Mouse (Mus musculus) erythroblast, adult 5-6 weeks (primary cell): ENCODE data around the gene Olfr235. TPM values are rescaled to one million over a fixed set of nuclear protein-coding genes. Genes with fewer than 3 reads are reported as not detected.
"Not testable (repeated sequence)": the region's sequence is repeated elsewhere in the genome, so short reads cannot be mapped to it uniquely, and the experiment has no call there.

Experiments used
- ATAC-seq: replicated peaks from 2 replicates; pipeline ENCODE4 v1.8.0; 2016; ENCODE audit warnings: moderate number of reproducible peaks, mild to moderate bottlenecking, moderate TSS enrichment, inconsistent platforms; ENCODE audit not compliant: poor library complexity, low FRiP score, severe bottlenecking
- total RNA-seq, 2 experiments: library from RNA; stranded (forward) in 1 of 2; stranded (reverse) in 1 of 2; fragments of 150-400 nt in 1 of 2; fragments of 200-764, 138-1000 nt in 1 of 2; gene quantifications; 2 replicates each; pipeline versions ENCODE4 v1.2.3 to v1.2.4; 2015 to 2017; ENCODE audit warnings: low replicate concordance in 2 of 2

Olfr235 gene
- total RNA-seq (2015; ENCODE audit: low replicate concordance) (not detected in 2 replicates), total RNA-seq (2017; ENCODE audit: low replicate concordance) (not detected in 2 replicates)

DNA sequence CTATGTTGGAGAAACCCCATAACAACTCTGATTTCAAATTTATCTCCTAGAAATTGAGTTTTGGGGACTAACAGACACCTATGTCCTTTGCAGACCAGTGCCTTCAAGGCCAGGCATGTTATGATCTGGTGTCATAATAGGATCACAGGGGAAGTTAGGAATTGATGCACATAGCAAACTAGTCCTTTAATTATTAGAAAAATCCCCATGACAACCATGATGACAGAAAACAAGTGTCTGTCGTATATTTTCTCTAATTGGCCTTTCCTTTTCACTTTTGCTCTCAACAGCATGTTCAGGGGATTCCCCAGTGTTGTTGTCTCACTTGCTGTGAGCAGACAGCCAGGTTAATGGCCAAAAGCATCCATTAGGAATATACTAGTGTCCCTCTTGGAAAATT is at the start of gene Olfr235:
Gene Olfr235 (plus strand): TSS at position 301 of the 400 bp plus-strand sequence.
- no peak for ATAC-seq

DNA sequence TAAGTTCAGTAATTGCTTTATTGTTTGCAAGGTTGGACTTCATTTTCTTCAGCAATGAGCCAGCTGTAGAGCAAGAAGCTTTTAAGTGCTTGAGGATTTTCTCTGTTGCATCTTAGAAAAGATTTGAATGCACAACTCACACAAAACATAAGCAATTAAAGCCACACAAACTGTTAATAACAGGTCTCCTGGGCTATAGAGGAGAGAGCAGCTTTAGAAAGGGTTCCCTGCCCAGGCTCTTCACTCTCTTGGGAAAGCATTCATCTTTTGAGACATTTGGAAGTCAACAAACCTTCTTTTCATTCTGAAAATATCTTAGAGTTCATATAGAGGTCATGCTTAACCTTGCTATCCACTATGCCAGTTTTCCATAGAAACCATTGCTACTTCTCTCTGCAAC is 28.3 kb upstream of the Olfr235 start, which contains the start of gene Olfr1432:
Gene Olfr1432 (minus strand): TSS at position 101 of the 400 bp plus-strand sequence.
- not testable (repeated sequence) for ATAC-seq

DNA sequence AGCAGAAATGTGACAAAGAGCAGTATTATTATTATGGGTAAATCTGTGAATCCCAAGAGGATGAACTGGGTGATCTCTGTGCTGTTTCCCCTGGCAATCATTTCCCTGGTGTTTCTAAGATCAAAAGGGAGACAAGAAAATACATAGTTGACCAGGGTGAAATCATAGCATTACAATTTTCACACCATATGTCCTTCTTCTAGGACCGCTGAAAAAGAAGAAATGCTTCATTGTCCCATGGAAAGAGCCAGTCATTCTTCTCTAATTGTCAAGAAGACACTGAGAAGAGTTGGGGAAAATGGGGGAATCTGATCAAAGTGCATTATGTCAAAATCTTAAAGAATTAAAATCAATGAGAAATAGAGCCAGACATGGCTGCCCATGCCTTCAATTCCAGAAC is 19.3 kb upstream of the Olfr235 start, which contains the start of gene Olfr262:
Gene Olfr262 (minus strand): TSS at position 101 of the 400 bp plus-strand sequence.
- ATAC-seq, result no peak

DNA sequence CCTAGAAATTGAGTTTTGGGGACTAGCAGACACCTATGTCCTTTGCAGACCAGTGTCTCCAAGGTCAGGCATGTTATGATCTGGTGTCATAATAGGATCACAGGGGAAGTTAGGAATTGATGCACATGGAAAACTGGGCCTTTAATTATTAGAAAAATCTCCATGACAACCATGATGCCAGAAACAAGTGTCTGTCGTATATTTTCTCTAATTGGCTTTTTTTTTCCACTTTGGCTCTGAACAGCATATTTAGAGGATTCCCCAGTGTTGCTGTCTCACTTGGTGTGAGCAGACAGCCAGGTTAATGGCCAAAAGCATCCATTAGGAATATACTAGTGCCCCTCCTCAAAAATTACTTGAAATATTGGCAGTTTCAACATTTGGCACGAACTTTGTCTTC is 18.7 kb downstream of the Olfr235 start, which contains the start of gene Olfr1434:
Gene Olfr1434 (plus strand): TSS at position 301 of the 400 bp plus-strand sequence.
- no peak for ATAC-seq

DNA sequence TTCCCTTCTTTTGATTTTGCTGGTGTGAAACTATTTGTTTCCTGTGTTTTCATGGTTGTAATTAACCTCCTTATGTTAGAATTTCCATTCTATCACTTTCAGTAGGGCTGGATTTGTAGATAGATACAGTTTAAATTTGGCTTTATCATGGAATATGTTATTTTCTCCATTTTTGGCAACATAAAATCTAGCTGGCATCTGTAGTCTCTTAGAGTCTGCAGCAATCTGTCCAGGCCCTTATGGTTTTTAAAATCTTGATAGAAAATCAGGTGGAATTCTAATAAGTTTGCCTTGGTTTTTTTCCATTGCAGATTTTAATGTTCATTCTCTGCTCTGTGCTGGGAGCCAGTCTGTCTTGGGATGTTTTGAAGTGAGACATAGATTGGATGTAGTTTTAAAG is 32.1 kb downstream of the Olfr235 start:
- ATAC-seq, result no peak

DNA sequence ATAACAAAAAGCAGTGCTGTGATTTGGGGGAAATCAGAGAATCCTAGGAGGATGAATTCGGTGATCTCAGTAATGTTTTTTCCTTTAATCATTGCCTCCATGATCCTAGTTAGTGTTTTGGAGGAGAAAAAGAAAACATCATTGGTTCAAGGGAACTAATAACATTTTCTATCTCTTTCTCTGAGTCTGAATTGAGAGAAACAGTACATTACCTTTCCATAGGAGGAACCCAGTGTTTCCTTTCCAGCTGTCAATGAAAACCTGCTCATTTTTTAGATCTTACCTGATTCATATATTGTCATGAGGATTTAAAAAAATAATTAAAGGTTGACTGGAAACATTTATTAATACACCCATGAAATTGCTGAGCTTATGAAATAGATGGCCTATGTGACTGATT is 38.2 kb downstream of the Olfr235 start, which contains the start of gene Olfr1436:
Gene Olfr1436 (minus strand): TSS at position 101 of the 400 bp plus-strand sequence.
- ATAC-seq, result not testable (repeated sequence)

Other genes starting within 250 kb of the Olfr235 start
- gene Olfr1423, start 219.7 kb upstream of the Olfr235 start, total RNA-seq (2015; ENCODE audit: low replicate concordance), result not detected in 2 replicates
- gene Olfr1423, start 219.7 kb upstream of the Olfr235 start, total RNA-seq (2017; ENCODE audit: low replicate concordance), result not detected in 2 replicates
- not detected in 2 replicates for gene Olfr1424, start 198.3 kb upstream of the Olfr235 start, total RNA-seq (2015; ENCODE audit: low replicate concordance)
- not detected in 2 replicates for gene Olfr1424, start 198.3 kb upstream of the Olfr235 start, total RNA-seq (2017; ENCODE audit: low replicate concordance)
- not detected in 2 replicates for gene Olfr1425, start 183.3 kb upstream of the Olfr235 start, total RNA-seq (2015; ENCODE audit: low replicate concordance)
- gene Olfr1425, start 183.3 kb upstream of the Olfr235 start, total RNA-seq (2017; ENCODE audit: low replicate concordance), result not detected in 2 replicates
- not detected in 2 replicates for gene Olfr1426, start 169.0 kb upstream of the Olfr235 start, total RNA-seq (2015; ENCODE audit: low replicate concordance)
- not detected in 2 replicates for gene Olfr1426, start 169.0 kb upstream of the Olfr235 start, total RNA-seq (2017; ENCODE audit: low replicate concordance)
- gene Olfr1427, start 157.7 kb upstream of the Olfr235 start, total RNA-seq (2015; ENCODE audit: low replicate concordance), result not detected in 2 replicates
- not detected in 2 replicates for gene Olfr1427, start 157.7 kb upstream of the Olfr235 start, total RNA-seq (2017; ENCODE audit: low replicate concordance)
- gene Olfr1428, start 145.1 kb upstream of the Olfr235 start, total RNA-seq (2015; ENCODE audit: low replicate concordance), result not detected in 2 replicates
- not detected in 2 replicates for gene Olfr1428, start 145.1 kb upstream of the Olfr235 start, total RNA-seq (2017; ENCODE audit: low replicate concordance)
- gene Olfr76, start 137.8 kb upstream of the Olfr235 start, total RNA-seq (2015; ENCODE audit: low replicate concordance), result not detected in 2 replicates
- not detected in 2 replicates for gene Olfr76, start 137.8 kb upstream of the Olfr235 start, total RNA-seq (2017; ENCODE audit: low replicate concordance)
- gene Olfr1555-ps1, start 90.9 kb upstream of the Olfr235 start, total RNA-seq (2015; ENCODE audit: low replicate concordance), result not detected in 2 replicates
- not detected in 2 replicates for gene Olfr1555-ps1, start 90.9 kb upstream of the Olfr235 start, total RNA-seq (2017; ENCODE audit: low replicate concordance)
- gene Olfr1431, start 60.4 kb upstream of the Olfr235 start, total RNA-seq (2015; ENCODE audit: low replicate concordance), result not detected in 2 replicates
- gene Olfr1431, start 60.4 kb upstream of the Olfr235 start, total RNA-seq (2017; ENCODE audit: low replicate concordance), result 0.60 TPM in 1 of 2 replicates, not detected in the other
- gene Olfr1432, start 28.4 kb upstream of the Olfr235 start, total RNA-seq (2015; ENCODE audit: low replicate concordance), result not detected in 2 replicates
- not detected in 2 replicates for gene Olfr1432, start 28.4 kb upstream of the Olfr235 start, total RNA-seq (2017; ENCODE audit: low replicate concordance)
- not detected in 2 replicates for gene Olfr262, start 19.4 kb upstream of the Olfr235 start, total RNA-seq (2015; ENCODE audit: low replicate concordance)
- gene Olfr262, start 19.4 kb upstream of the Olfr235 start, total RNA-seq (2017; ENCODE audit: low replicate concordance), result 0.98 TPM in 1 of 2 replicates, not detected in the other
- not detected in 2 replicates for gene Olfr1434, start 18.8 kb downstream of the Olfr235 start, total RNA-seq (2015; ENCODE audit: low replicate concordance)
- gene Olfr1434, start 18.8 kb downstream of the Olfr235 start, total RNA-seq (2017; ENCODE audit: low replicate concordance), result not detected in 2 replicates
- gene Olfr1436, start 38.1 kb downstream of the Olfr235 start, total RNA-seq (2015; ENCODE audit: low replicate concordance), result not detected in 2 replicates
- not detected in 2 replicates for gene Olfr1436, start 38.1 kb downstream of the Olfr235 start, total RNA-seq (2017; ENCODE audit: low replicate concordance)
- not detected in 2 replicates for gene Olfr1437, start 64.1 kb downstream of the Olfr235 start, total RNA-seq (2015; ENCODE audit: low replicate concordance)
- gene Olfr1437, start 64.1 kb downstream of the Olfr235 start, total RNA-seq (2017; ENCODE audit: low replicate concordance), result not detected in 2 replicates
- gene Olfr1438-ps1, start 74.9 kb downstream of the Olfr235 start, total RNA-seq (2015; ENCODE audit: low replicate concordance), result not detected in 2 replicates
- gene Olfr1438-ps1, start 74.9 kb downstream of the Olfr235 start, total RNA-seq (2017; ENCODE audit: low replicate concordance), result 0.28 TPM in 1 of 2 replicates, not detected in the other
- not detected in 2 replicates for gene Olfr1440, start 126.2 kb downstream of the Olfr235 start, total RNA-seq (2015; ENCODE audit: low replicate concordance)
- gene Olfr1440, start 126.2 kb downstream of the Olfr235 start, total RNA-seq (2017; ENCODE audit: low replicate concordance), result not detected in 2 replicates
- not detected in 2 replicates for gene Olfr1441, start 156.4 kb downstream of the Olfr235 start, total RNA-seq (2015; ENCODE audit: low replicate concordance)
- gene Olfr1441, start 156.4 kb downstream of the Olfr235 start, total RNA-seq (2017; ENCODE audit: low replicate concordance), result not detected in 2 replicates
- not detected in 2 replicates for gene Pfpl, start 166.9 kb downstream of the Olfr235 start, total RNA-seq (2015; ENCODE audit: low replicate concordance)
- not detected in 2 replicates for gene Pfpl, start 166.9 kb downstream of the Olfr235 start, total RNA-seq (2017; ENCODE audit: low replicate concordance)
- 92.8 and 101 TPM in 2 replicates for gene Mpeg1, start 199.7 kb downstream of the Olfr235 start, total RNA-seq (2015; ENCODE audit: low replicate concordance)
- 46.2 and 49.6 TPM in 2 replicates for gene Mpeg1, start 199.7 kb downstream of the Olfr235 start, total RNA-seq (2017; ENCODE audit: low replicate concordance)
- 8.3 and 8.6 TPM in 2 replicates for gene Dtx4, start 240.4 kb downstream of the Olfr235 start, total RNA-seq (2015; ENCODE audit: low replicate concordance)
- 4.2 and 6.0 TPM in 2 replicates for gene Dtx4, start 240.4 kb downstream of the Olfr235 start, total RNA-seq (2017; ENCODE audit: low replicate concordance)